Mouse (Mus musculus) stomach, postnatal 0 days (tissue): ENCODE measurements around the gene Olfr1106.

Experiments
- CTCF ChIP-seq: IDR thresholded peaks from 2 replicates; pipeline ENCODE4 v1.5.1; 2016; ENCODE audit warnings: antibody characterized with exemption, low read depth, mild to moderate bottlenecking, moderate library complexity
- EP300 ChIP-seq: optimal IDR thresholded peaks from 2 replicates; pipeline ENCODE3; 2016; ENCODE audit warnings: antibody characterized with exemption

GRCm38 (mm10) chr2:86998098-86998497 lies 54.0 kb downstream of the Olfr1106 start, which contains the start of gene Olfr1102:
- TF ChIP-seq EP300 (no peak), CTCF (no peak)
